Mouse (Mus musculus) heart, embryonic 15.5 days (tissue): ENCODE measurements around the gene Myo18a. TPM values are rescaled to one million over a fixed set of nuclear protein-coding genes. Genes with fewer than 3 reads are reported as not detected.

Experiments used
- ATAC-seq: fragments of 200-750 bp; cut with Nextera tagmentation; replicated peaks from 2 replicates; pipeline ENCODE4 v1.8.0; 2017; ENCODE audit warnings: low read depth, moderate TSS enrichment; ENCODE audit not compliant: insufficient number of reproducible peaks, insufficient read depth, low FRiP score
- H3K27ac ChIP-seq: fragments of 300-500 bp; sonication (generic); 2 replicates; pipeline ENCODE4 v1.5.1; 2015; ENCODE audit warnings: mild to moderate bottlenecking, inconsistent platforms
- H3K27me3 ChIP-seq: fragments of 300-500 bp; sonication (generic); 2 replicates; pipeline ENCODE4 v1.6.1; 2015; ENCODE audit warnings: inconsistent platforms
- H3K36me3 ChIP-seq: fragments of 300-500 bp; sonication (generic); 2 replicates; pipeline ENCODE4 v1.6.1; 2015; ENCODE audit warnings: mild to moderate bottlenecking, inconsistent platforms
- H3K4me1 ChIP-seq: fragments of 300-500 bp; sonication (generic); replicated peaks from 2 replicates; pipeline ENCODE4 v1.6.1; 2015; ENCODE audit warnings: inconsistent platforms
- H3K4me2 ChIP-seq: fragments of 300-500 bp; sonication (generic); 2 replicates; pipeline ENCODE4 v1.6.1; 2015; ENCODE audit warnings: inconsistent platforms, mild to moderate bottlenecking, moderate library complexity
- H3K4me3 ChIP-seq: fragments of 300-500 bp; sonication (generic); 2 replicates; pipeline ENCODE4 v1.5.1; 2015; ENCODE audit warnings: mild to moderate bottlenecking, inconsistent platforms
- H3K9ac ChIP-seq: fragments of 300-500 bp; sonication (generic); 2 replicates; pipeline ENCODE4 v1.6.1; 2015; ENCODE audit warnings: mild to moderate bottlenecking, inconsistent platforms
- H3K9me3 ChIP-seq: fragments of 300-500 bp; sonication (generic); replicated peaks from 2 replicates; pipeline ENCODE4 v1.6.1; 2016; ENCODE audit warnings: inconsistent platforms
- whole genome bisulfite sequencing: fragments of 180-500 bp; shearing (Covaris S2); methylation state at CpG from one replicate; pipeline ENCODE4 v1.1.7; 2015; ENCODE audit warnings: mixed read lengths; 5-methylcytosine and 5-hydroxymethylcytosine counted together
- polyA plus RNA-seq: library from polyadenylated mRNA; unstranded; fragments of >200 nt; fragmentation: Nextera tagmentation; extraction: Ambion mirVana; gene quantifications from 2 replicates; pipeline ENCODE4 v1.2.1, GENCODE M21; 2015

Gene Myo18a
- polyA plus RNA-seq, 1 experiment from 2014 or later, result 107 TPM

GRCm38 (mm10) chr11:77771879-77772713 lies 9.1 kb downstream of the Myo18a start:
- H3K4me2 ChIP-seq, result no peak overlapping the region
- H3K27ac ChIP-seq, result no peak overlapping the region; the same call in 1 of the 2 replicates
- WGBS, result 38% methylated on average over 8 of the region's 8 CpGs

GRCm38 (mm10) chr11:77775701-77776400 lies 12.8 kb downstream of the Myo18a start:
- Histone ChIP-seq H3K4me2 (no peak overlapping the region), H3K36me3 (peaks cover 10% of the 10 kb centered on the region), H3K27ac (peak overlapping the region; percentile 51), H3K9me3 (no peaks in the 10 kb centered on the region), H3K4me1 (peaks cover 30% of the 10 kb centered on the region), H3K27me3 (no peaks in the 10 kb centered on the region), H3K4me3 (no peak overlapping the region), H3K9ac (no peak overlapping the region)
- no peak for ATAC-seq
- WGBS, result 37% methylated on average over 9 of the region's 9 CpGs

More at GRCm38 (mm10) chr11:77771879-77772713, 9.1 kb downstream of the Myo18a start:
- H3K4me1 ChIP-seq, result peaks cover 17% of the 10 kb centered on the region
- no peaks in the 10 kb centered on the region for H3K9me3 ChIP-seq
- H3K4me3 ChIP-seq, result no peak overlapping the region
- H3K27me3 ChIP-seq, result no peaks in the 10 kb centered on the region
- no peaks in the 10 kb centered on the region for H3K36me3 ChIP-seq
- no peak overlapping the region for H3K9ac ChIP-seq
- ATAC-seq, result 0 out of 2 replicates have a peak, but pooled peaks have one; percentile 25

GRCm38 (mm10) chr11:77777436-77777835 lies 14.4 kb downstream of the Myo18a start:
- 91% methylated on average over 17 of the region's 17 CpGs for WGBS
- Histone ChIP-seq H3K9ac (no peak overlapping the region), H3K4me1 (peaks cover 37% of the 10 kb centered on the region), H3K36me3 (peaks cover 10% of the 10 kb centered on the region), H3K27me3 (no peaks in the 10 kb centered on the region), H3K4me2 (no peak overlapping the region), H3K4me3 (no peak overlapping the region), H3K9me3 (no peaks in the 10 kb centered on the region), H3K27ac (no peak overlapping the region)
- ATAC-seq, result no peak

- no peak for ATAC-seq
- Histone ChIP-seq H3K36me3 (peaks cover 10% of the 10 kb centered on the region), H3K9me3 (no peaks in the 10 kb centered on the region), H3K4me2 (no peak overlapping the region), H3K4me3 (no peak overlapping the region), H3K27me3 (no peaks in the 10 kb centered on the region), H3K27ac (no peak overlapping the region), H3K9ac (no peak overlapping the region), H3K4me1 (peaks cover 38% of the 10 kb centered on the region)
- 92% methylated on average over 17 of the region's 17 CpGs for WGBS
Measured at GRCm38 (mm10) chr11:77777937-77778336, 14.9 kb downstream of the Myo18a start.

GRCm38 (mm10) chr11:77779240-77779639 lies 16.2 kb downstream of the Myo18a start:
- Histone ChIP-seq H3K9ac (no peak overlapping the region), H3K36me3 (peaks cover 10% of the 10 kb centered on the region), H3K9me3 (no peaks in the 10 kb centered on the region), H3K4me3 (no peak overlapping the region), H3K27me3 (no peaks in the 10 kb centered on the region), H3K4me1 (peaks cover 51% of the 10 kb centered on the region), H3K4me2 (no peak overlapping the region), H3K27ac (peak overlapping the region; percentile 45; the same call in 1 of the 2 replicates)
- no peak; the same call in 1 of the 2 replicates for ATAC-seq
- 44% methylated on average over 1 of the region's 1 CpGs for WGBS

- H3K27me3 ChIP-seq, result no peaks in the 10 kb centered on the region
- H3K9ac ChIP-seq, result no peak overlapping the region
- peaks cover 63% of the 10 kb centered on the region for H3K4me1 ChIP-seq
- H3K36me3 ChIP-seq, result peaks cover 10% of the 10 kb centered on the region
- H3K9me3 ChIP-seq, result no peaks in the 10 kb centered on the region
- no peak for ATAC-seq
- 53% methylated on average over 7 of the region's 7 CpGs for WGBS
- no peak overlapping the region for H3K4me3 ChIP-seq
- H3K4me2 ChIP-seq, result no peak overlapping the region
- H3K27ac ChIP-seq, result no peak overlapping the region
Measured at GRCm38 (mm10) chr11:77781088-77781487, 18.0 kb downstream of the Myo18a start.

- peaks cover 71% of the 10 kb centered on the region for H3K4me1 ChIP-seq
Measured at GRCm38 (mm10) chr11:77782104-77782815, 19.2 kb downstream of the Myo18a start.

GRCm38 (mm10) chr11:77783211-77783746 lies 20.2 kb downstream of the Myo18a start:
- Histone ChIP-seq H3K4me1 (peaks cover 71% of the 10 kb centered on the region), H3K9ac (no peak overlapping the region), H3K27me3 (no peaks in the 10 kb centered on the region), H3K36me3 (no peaks in the 10 kb centered on the region), H3K4me2 (no peak overlapping the region; the same call in 1 of the 2 replicates), H3K4me3 (no peak overlapping the region), H3K9me3 (no peaks in the 10 kb centered on the region), H3K27ac (peak overlapping the region; percentile 93)
- ATAC-seq, result no peak
- WGBS, result 56% methylated on average over 10 of the region's 10 CpGs

More at GRCm38 (mm10) chr11:77782104-77782815, 19.2 kb downstream of the Myo18a start:
- Histone ChIP-seq H3K9me3 (no peaks in the 10 kb centered on the region), H3K9ac (no peak overlapping the region), H3K27me3 (no peaks in the 10 kb centered on the region), H3K36me3 (peaks cover 9% of the 10 kb centered on the region), H3K27ac (no peak overlapping the region), H3K4me2 (no peak overlapping the region), H3K4me3 (no peak overlapping the region)
- ATAC-seq, result no peak
- 82% methylated on average over 7 of the region's 7 CpGs for WGBS

- Histone ChIP-seq H3K27ac (peak overlapping the region; percentile 93), H3K4me3 (no peak overlapping the region), H3K9ac (no peak overlapping the region), H3K9me3 (no peaks in the 10 kb centered on the region), H3K36me3 (no peaks in the 10 kb centered on the region), H3K4me1 (peaks cover 67% of the 10 kb centered on the region), H3K27me3 (no peaks in the 10 kb centered on the region), H3K4me2 (peak overlapping the region; percentile 24)
- ATAC-seq, result 0 out of 2 replicates have a peak, but pooled peaks have one; percentile 11
- 37% methylated on average over 18 of the region's 18 CpGs for WGBS
Measured at GRCm38 (mm10) chr11:77783747-77784646, 21.0 kb downstream of the Myo18a start.

GRCm38 (mm10) chr11:77784894-77785293 lies 21.8 kb downstream of the Myo18a start:
- no peaks in the 10 kb centered on the region for H3K9me3 ChIP-seq
- H3K27ac ChIP-seq, result peak overlapping the region; percentile 93
- no peak for ATAC-seq
- H3K4me1 ChIP-seq, result peaks cover 68% of the 10 kb centered on the region
- 33% methylated on average over 9 of the region's 9 CpGs for WGBS
- H3K4me2 ChIP-seq, result peak overlapping the region; percentile 38
- H3K27me3 ChIP-seq, result no peaks in the 10 kb centered on the region
- no peak overlapping the region for H3K4me3 ChIP-seq
- H3K36me3 ChIP-seq, result no peaks in the 10 kb centered on the region
- H3K9ac ChIP-seq, result no peak overlapping the region
